Mouse (Mus musculus) cerebellum, adult 2 months (tissue): ENCODE measurements at regions not wholly inside any gene's neighbourhood (a gene's known extent, or its start where the extent isn't known, plus 50 kb on each side); places are given as distances from the start of the nearest gene placed in this dataset.
"Not testable (repeated sequence)": the region's sequence is repeated elsewhere in the genome, so short reads cannot be mapped to it uniquely, and the experiment has no call there.

Experiments
- DNase-seq, 2 experiments: peaks; one replicate each; pipeline ENCODE4 v3.0.0; 2021
- H3K27ac ChIP-seq: fragments of 200-500 bp; 2 replicates; pipeline ENCODE4 v1.5.1; 2012; ENCODE audit warnings: low read length, control low read depth, inconsistent platforms; ENCODE audit not compliant: insufficient read depth
- H3K27me3 ChIP-seq: fragments of 200-500 bp; 2 replicates; pipeline ENCODE4 v1.6.1; 2012; ENCODE audit warnings: inconsistent platforms, mild to moderate bottlenecking, low read length, moderate library complexity; ENCODE audit not compliant: control insufficient read depth, insufficient read depth
- H3K4me1 ChIP-seq: fragments of 200-500 bp; 2 replicates; pipeline ENCODE4 v1.6.1; 2011; ENCODE audit warnings: low read length; ENCODE audit not compliant: control insufficient read depth, insufficient read depth
- H3K4me3 ChIP-seq: fragments of 200-500 bp; replicated peaks from 2 replicates; pipeline ENCODE3; 2011; ENCODE audit warnings: mild to moderate bottlenecking, low read depth, low read length, control low read depth; ENCODE audit not compliant: insufficient read depth
- CTCF ChIP-seq: fragments of 200-500 bp; IDR thresholded peaks from 2 replicates; pipeline ENCODE4 v1.5.1; 2011; ENCODE audit warnings: low read depth, mild to moderate bottlenecking, control low read depth, low read length, moderate library complexity, borderline replicate concordance; ENCODE audit not compliant: insufficient read depth
- POLR2A ChIP-seq: fragments of 200-500 bp; IDR thresholded peaks from 2 replicates; pipeline ENCODE4 v1.6.1; 2011; ENCODE audit warnings: low read length, control low read depth, borderline replicate concordance; ENCODE audit not compliant: insufficient read depth
- WGBS: fragments of 180-500 bp; shearing (Covaris S2); methylation state at CpG from one replicate; pipeline ENCODE4 v1.1.7; 2018; 5-methylcytosine and 5-hydroxymethylcytosine counted together

- H3K27ac ChIP-seq, result peak overlapping the region; percentile 4
- TF ChIP-seq CTCF (no peak), POLR2A (no peak)
- H3K27me3 ChIP-seq, result no peaks in the 10 kb centered on the region
- peak; percentile 49 to 51 for DNase-seq
- no peak overlapping the region for H3K4me3 ChIP-seq
- H3K4me1 ChIP-seq, result peaks cover 14% of the 10 kb centered on the region
- 8% methylated on average over 13 of the region's 13 CpGs for WGBS
Measured at GRCm38 (mm10) chr12:29083426-29084221, 332.0 kb downstream of the Eipr1 start.

DNA sequence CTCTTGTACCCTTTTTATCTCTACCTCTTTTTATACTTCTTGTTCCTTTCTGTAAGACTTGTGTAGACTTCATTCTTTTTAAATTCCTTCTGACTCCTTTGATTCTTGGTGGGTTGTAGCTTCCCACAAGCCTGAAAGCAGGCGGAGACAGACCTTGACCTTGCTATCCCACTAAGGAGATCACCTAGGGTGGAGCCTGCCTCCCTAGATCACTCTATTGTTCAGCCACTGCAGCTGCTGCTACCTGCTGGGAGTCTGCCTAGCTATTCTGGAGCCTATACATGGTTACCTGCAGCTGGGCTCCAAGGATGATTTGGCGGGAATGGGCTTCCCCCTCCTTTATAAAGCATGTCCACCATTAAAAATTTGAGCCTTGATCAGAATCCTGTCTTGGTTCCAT is 335.6 kb downstream of the Eipr1 start:
- H3K4me1 ChIP-seq, result peaks cover 14% of the 10 kb centered on the region
- H3K27ac ChIP-seq, H3K4me3 ChIP-seq, H3K27me3 ChIP-seq, DNase-seq: not testable (repeated sequence)
- 92% methylated on average over 2 of the region's 2 CpGs for WGBS

GRCm38 (mm10) chr12:29089634-29090033 is 338.0 kb downstream of the Eipr1 start:
- Histone ChIP-seq H3K27me3 (no peaks in the 10 kb centered on the region), H3K4me1 (no peaks in the 10 kb centered on the region), H3K4me3 (no peak overlapping the region), H3K27ac (no peak overlapping the region)
- WGBS, result 27% methylated on average over 3 of the region's 3 CpGs
- TF ChIP-seq POLR2A (no peak), CTCF (no peak)
- DNase-seq, result no peak

- DNase-seq, result no peak
- TF ChIP-seq POLR2A, result no peak
- TF ChIP-seq CTCF, result no peak
- no peak overlapping the region for H3K4me3 ChIP-seq
- H3K4me1 ChIP-seq, result no peaks in the 10 kb centered on the region
- no peak overlapping the region for H3K27ac ChIP-seq
- WGBS, result 96% methylated on average over 5 of the region's 5 CpGs
- H3K27me3 ChIP-seq, result no peaks in the 10 kb centered on the region; the same call in 1 of the 2 replicates
Measured at GRCm38 (mm10) chr12:29090451-29090850, 338.8 kb downstream of the Eipr1 start.

GRCm38 (mm10) chr12:29095406-29096032 is 343.9 kb downstream of the Eipr1 start:
- Histone ChIP-seq H3K4me3 (no peak overlapping the region), H3K27me3 (no peaks in the 10 kb centered on the region; the same call in 1 of the 2 replicates), H3K4me1 (no peaks in the 10 kb centered on the region), H3K27ac (no peak overlapping the region)
- 87% methylated on average over 1 of the region's 1 CpGs for WGBS
- no peak for DNase-seq
- TF ChIP-seq CTCF, result no peak
- no peak for TF ChIP-seq POLR2A

- H3K4me1 ChIP-seq, result no peaks in the 10 kb centered on the region
- 26% methylated on average over 16 of the region's 16 CpGs for WGBS
- H3K27ac ChIP-seq, result no peak overlapping the region
- TF ChIP-seq CTCF (no peak), POLR2A (no peak)
- H3K4me3 ChIP-seq, result no peak overlapping the region
- H3K27me3 ChIP-seq, result no peaks in the 10 kb centered on the region; the same call in 1 of the 2 replicates
- DNase-seq, result peak in 1 of 2 experiments; percentile 10
Measured at GRCm38 (mm10) chr12:29096033-29096913, 344.7 kb downstream of the Eipr1 start.

- Histone ChIP-seq H3K4me1 (peaks cover 4% of the 10 kb centered on the region), H3K27ac (no peak overlapping the region), H3K27me3 (no peaks in the 10 kb centered on the region), H3K4me3 (no peak overlapping the region)
- TF ChIP-seq CTCF (no peak), POLR2A (no peak)
- DNase-seq, result no peak
- 72% methylated on average over 3 of the region's 3 CpGs for WGBS
Measured at GRCm38 (mm10) chr12:29100042-29100570, 348.5 kb downstream of the Eipr1 start.
